Mouse (Mus musculus): ENCODE data around the gene Fstl4. TPM values are rescaled to one million over a fixed set of nuclear protein-coding genes. Genes with fewer than 3 reads are reported as not detected.
"Not testable (repeated sequence)": the region's sequence is repeated elsewhere in the genome, so short reads cannot be mapped to it uniquely, and the experiment has no call there.

The Fstl4 gene
- polyA plus RNA-seq, 1 experiment from 2014 or later: 7.3 TPM

- 71% methylated on average over 5 of the region's 5 CpGs for WGBS
- Histone ChIP-seq H3K4me1 (peaks cover 22% of the 10 kb centered on the region), H3K9me3 (no peaks in the 10 kb centered on the region), H3K27me3 (ENCODE audit: insufficient read depth, poor library complexity, severe bottlenecking) (no peaks in the 10 kb centered on the region), H3K36me3 (no peaks in the 10 kb centered on the region), H3K4me3 (no peak overlapping the region), H3K27ac (no peak overlapping the region)
- no peak for DNase-seq (ENCODE audit: low spot score)
Observed at GRCm38 (mm10) chr11:53187427-53188140, 423.1 kb downstream of the Fstl4 start.

GRCm38 (mm10) chr11:53196551-53196950 lies 432.1 kb downstream of the Fstl4 start:
- H3K27me3 ChIP-seq (ENCODE audit: insufficient read depth, poor library complexity, severe bottlenecking); H3K4me3 ChIP-seq; H3K4me1 ChIP-seq; DNase-seq (ENCODE audit: low spot score); H3K27ac ChIP-seq; H3K36me3 ChIP-seq; H3K9me3 ChIP-seq: not testable (repeated sequence)
- WGBS: 100% methylated on average over 1 of the region's 1 CpGs

DNA sequence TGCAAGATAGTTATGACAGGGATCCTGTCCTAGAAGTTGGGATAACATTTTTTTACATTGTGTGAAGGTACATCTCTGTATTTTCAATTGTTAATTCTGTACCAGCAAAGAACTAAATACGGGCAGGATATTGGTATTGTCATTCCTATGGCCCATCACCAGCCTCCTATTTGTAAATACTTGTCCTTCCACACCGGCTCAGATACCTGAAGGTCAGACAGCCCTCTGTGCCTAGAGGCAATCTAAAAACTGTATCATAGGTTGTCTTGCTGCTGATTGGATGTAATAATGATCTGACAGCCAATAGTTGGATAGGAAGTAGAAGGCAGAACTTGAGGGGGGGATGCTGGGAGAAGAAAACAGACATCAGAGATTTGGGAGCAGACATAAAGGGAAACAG lies 432.7 kb downstream of the Fstl4 start:
- H3K36me3 ChIP-seq: no peaks in the 10 kb centered on the region
- no peaks in the 10 kb centered on the region; the same call in 1 of the 2 replicates for H3K9me3 ChIP-seq
- no peak overlapping the region for H3K4me3 ChIP-seq
- 83% methylated on average over 2 of the region's 2 CpGs for WGBS
- H3K27ac ChIP-seq: no peak overlapping the region
- H3K27me3 ChIP-seq (ENCODE audit: insufficient read depth, poor library complexity, severe bottlenecking): no peaks in the 10 kb centered on the region
- no peaks in the 10 kb centered on the region for H3K4me1 ChIP-seq
- peak; percentile 61 for DNase-seq (ENCODE audit: low spot score)

DNA sequence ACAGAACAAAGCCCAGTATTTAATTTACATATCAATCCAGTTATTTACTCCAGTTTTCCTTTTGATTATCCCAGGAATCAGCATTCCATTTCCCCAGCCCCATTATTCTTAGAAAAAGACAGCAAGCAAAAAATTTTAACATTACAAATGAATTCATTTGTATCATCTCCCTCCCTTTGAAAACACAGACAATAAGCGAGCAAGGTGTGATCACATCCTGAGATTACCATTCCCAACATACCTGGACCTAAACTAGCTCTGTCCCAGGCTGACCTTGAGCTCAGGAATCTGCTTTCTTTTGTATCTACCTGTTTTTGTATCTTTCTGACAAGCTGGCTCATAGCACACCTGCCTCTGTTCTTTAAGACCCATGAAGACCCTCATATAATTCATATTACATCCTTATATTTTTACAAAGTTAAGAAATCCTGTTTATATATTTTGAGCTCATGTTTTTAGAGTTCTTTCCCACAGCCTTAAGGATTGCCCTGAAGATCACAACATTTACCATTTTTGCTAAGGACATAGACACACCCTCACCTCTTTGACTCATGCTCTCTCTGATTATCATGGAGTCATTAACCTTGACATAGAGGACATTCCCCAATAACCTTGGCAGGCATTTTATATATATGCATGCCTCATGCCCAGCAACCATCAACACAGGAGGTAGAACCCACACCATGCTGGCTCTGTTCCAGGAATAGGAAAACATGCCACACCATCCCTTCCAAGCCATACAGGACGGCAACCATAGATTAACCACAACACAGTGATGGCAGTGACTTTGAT lies 438.2 kb downstream of the Fstl4 start:
- Histone ChIP-seq H3K9me3 (no peaks in the 10 kb centered on the region), H3K4me3 (no peak overlapping the region), H3K4me1 (no peaks in the 10 kb centered on the region), H3K27ac (no peak overlapping the region), H3K27me3 (ENCODE audit: insufficient read depth, poor library complexity, severe bottlenecking) (no peaks in the 10 kb centered on the region), H3K36me3 (no peaks in the 10 kb centered on the region)
- 81% methylated on average over 2 of the region's 2 CpGs for WGBS
- DNase-seq (ENCODE audit: low spot score): no peak

GRCm38 (mm10) chr11:53210876-53211275 lies 446.4 kb downstream of the Fstl4 start:
- no peak overlapping the region for H3K27ac ChIP-seq
- WGBS: 74% methylated on average over 9 of the region's 9 CpGs
- H3K36me3 ChIP-seq: no peaks in the 10 kb centered on the region
- no peak overlapping the region for H3K4me3 ChIP-seq
- no peaks in the 10 kb centered on the region for H3K4me1 ChIP-seq
- H3K27me3 ChIP-seq (ENCODE audit: insufficient read depth, poor library complexity, severe bottlenecking): no peaks in the 10 kb centered on the region
- DNase-seq (ENCODE audit: low spot score): no peak
- no peaks in the 10 kb centered on the region for H3K9me3 ChIP-seq

DNA sequence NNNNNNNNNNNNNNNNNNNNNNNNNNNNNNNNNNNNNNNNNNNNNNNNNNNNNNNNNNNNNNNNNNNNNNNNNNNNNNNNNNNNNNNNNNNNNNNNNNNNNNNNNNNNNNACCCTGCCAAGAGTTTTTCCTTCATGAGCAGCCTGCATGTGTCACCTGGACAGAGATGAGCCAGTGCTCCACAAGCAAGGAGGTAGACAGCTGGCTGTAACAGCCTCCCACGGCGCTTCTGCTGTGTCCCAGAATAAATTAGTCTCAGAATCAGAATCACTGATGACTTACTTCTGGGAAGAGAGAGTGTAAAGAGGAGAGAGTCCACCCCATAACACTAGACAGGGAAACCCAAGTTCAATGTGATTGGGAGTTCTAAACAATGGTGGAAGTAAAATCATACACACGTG lies 464.6 kb downstream of the Fstl4 start:
- peaks cover 5% of the 10 kb centered on the region; the same call in 1 of the 2 replicates for H3K4me1 ChIP-seq
- no peaks in the 10 kb centered on the region for H3K36me3 ChIP-seq
- no peaks in the 10 kb centered on the region for H3K27me3 ChIP-seq (ENCODE audit: insufficient read depth, poor library complexity, severe bottlenecking)
- no peak overlapping the region for H3K4me3 ChIP-seq
- H3K9me3 ChIP-seq: no peaks in the 10 kb centered on the region
- WGBS: 90% methylated on average over 3 of the region's 3 CpGs
- H3K27ac ChIP-seq: no peak overlapping the region
- no peak for DNase-seq (ENCODE audit: low spot score)

GRCm38 (mm10) chr11:53231836-53232235 lies 467.4 kb downstream of the Fstl4 start:
- Histone ChIP-seq H3K36me3 (no peaks in the 10 kb centered on the region), H3K27ac (no peak overlapping the region), H3K9me3 (no peaks in the 10 kb centered on the region), H3K4me1 (peaks cover 5% of the 10 kb centered on the region; the same call in 1 of the 2 replicates), H3K27me3 (ENCODE audit: insufficient read depth, poor library complexity, severe bottlenecking) (no peaks in the 10 kb centered on the region), H3K4me3 (no peak overlapping the region)
- 81% methylated on average over 5 of the region's 5 CpGs for WGBS
- DNase-seq (ENCODE audit: low spot score): no peak

- Histone ChIP-seq H3K4me3 (no peak overlapping the region), H3K36me3 (peaks cover 5% of the 10 kb centered on the region; the same call in 1 of the 2 replicates), H3K4me1 (peaks cover 5% of the 10 kb centered on the region; the same call in 1 of the 2 replicates), H3K27me3 (ENCODE audit: insufficient read depth, poor library complexity, severe bottlenecking) (no peaks in the 10 kb centered on the region), H3K27ac (no peak overlapping the region), H3K9me3 (no peaks in the 10 kb centered on the region)
- no peak for DNase-seq (ENCODE audit: low spot score)
- WGBS: 47% methylated on average over 9 of the region's 9 CpGs
Observed at GRCm38 (mm10) chr11:53233590-53233989, 469.2 kb downstream of the Fstl4 start.
